Mouse (Mus musculus): ENCODE results near the gene Gm20388.

DNA sequence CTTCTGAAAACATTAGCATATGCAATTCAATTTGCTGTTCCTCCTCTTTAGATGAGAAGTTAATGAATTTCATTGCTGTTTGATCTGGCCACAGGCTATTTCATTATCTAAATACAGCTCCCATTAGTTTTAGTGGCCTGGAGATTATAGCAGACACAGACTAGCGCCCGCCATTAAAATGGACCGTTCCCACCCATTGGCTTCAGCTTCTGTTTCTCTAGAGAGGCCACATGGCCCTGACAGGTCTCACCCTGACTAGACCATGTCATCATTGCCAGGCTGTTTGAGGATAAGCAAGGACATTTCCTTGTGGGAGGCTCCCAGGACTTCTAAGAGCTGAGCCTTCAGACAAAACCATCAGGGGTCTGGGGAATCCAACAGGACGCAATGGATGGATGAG, 3774.8 kb downstream of the Gm20388 start:
- no peak for TF ChIP-seq CTCF (conservative IDR thresholded peaks at IDR 0.05; ENCODE audit: insufficient read depth, insufficient read length, low read depth, low read length)
- TF ChIP-seq POLR2A (IDR thresholded peaks at IDR 0.05; ENCODE audit: low read depth, low read length): no peak

Data from kidney, adult 2 months (tissue).